Mouse (Mus musculus) midbrain, embryonic 13.5 days (tissue): ENCODE data around the gene 1700040F15Rik. TPM values are rescaled to one million over a fixed set of nuclear protein-coding genes. Genes with fewer than 3 reads are reported as not detected.
"Not testable (repeated sequence)": the region's sequence is repeated elsewhere in the genome, so short reads cannot be mapped to it uniquely, and the experiment has no call there.

Source experiments
- ATAC-seq: fragments of 200-750 bp; cut with Nextera tagmentation; 2 replicates; pipeline ENCODE4 v1.8.0; 2017; ENCODE audit warnings: mild to moderate bottlenecking, moderate TSS enrichment, moderate library complexity
- H3K27ac ChIP-seq: fragments of 300-500 bp; sonication (generic); 2 replicates; pipeline ENCODE4 v1.5.1; 2015; ENCODE audit warnings: inconsistent platforms, mild to moderate bottlenecking, moderate library complexity
- H3K27me3 ChIP-seq: fragments of 300-500 bp; sonication (generic); 2 replicates; pipeline ENCODE4 v1.6.1; 2015; ENCODE audit warnings: mild to moderate bottlenecking, inconsistent platforms
- H3K36me3 ChIP-seq: fragments of 300-500 bp; sonication (generic); 2 replicates; pipeline ENCODE4 v1.6.1; 2015; ENCODE audit warnings: mild to moderate bottlenecking, inconsistent platforms
- H3K4me1 ChIP-seq: fragments of 300-500 bp; sonication (generic); replicated peaks from 2 replicates; pipeline ENCODE4 v1.6.1; 2015; ENCODE audit warnings: inconsistent platforms
- H3K4me2 ChIP-seq: fragments of 300-500 bp; sonication (generic); replicated peaks from 2 replicates; pipeline ENCODE4 v1.6.1; 2015; ENCODE audit warnings: moderate library complexity, mild to moderate bottlenecking, inconsistent platforms
- H3K4me3 ChIP-seq: fragments of 300-500 bp; sonication (generic); replicated peaks from 2 replicates; pipeline ENCODE4 v1.5.1; 2015; ENCODE audit warnings: mild to moderate bottlenecking, inconsistent platforms
- H3K9ac ChIP-seq: fragments of 300-500 bp; sonication (generic); replicated peaks from 2 replicates; pipeline ENCODE4 v1.6.1; 2015; ENCODE audit warnings: mild to moderate bottlenecking, inconsistent platforms
- H3K9me3 ChIP-seq: fragments of 300-500 bp; sonication (generic); 2 replicates; pipeline ENCODE4 v1.6.1; 2016; ENCODE audit warnings: mild to moderate bottlenecking, inconsistent platforms
- WGBS: fragments of 180-500 bp; shearing (Covaris S2); methylation state at CpG from one replicate; pipeline ENCODE4 v1.1.7; 2015; 5-methylcytosine and 5-hydroxymethylcytosine counted together
- polyA plus RNA-seq: library from polyadenylated mRNA; unstranded; fragments of >200 nt; fragmentation: Nextera tagmentation; extraction: Ambion mirVana; gene quantifications from 2 replicates; pipeline ENCODE4 v1.2.1, GENCODE M21; 2015

The 1700040F15Rik gene
- polyA plus RNA-seq = not detected in 2 replicates

DNA sequence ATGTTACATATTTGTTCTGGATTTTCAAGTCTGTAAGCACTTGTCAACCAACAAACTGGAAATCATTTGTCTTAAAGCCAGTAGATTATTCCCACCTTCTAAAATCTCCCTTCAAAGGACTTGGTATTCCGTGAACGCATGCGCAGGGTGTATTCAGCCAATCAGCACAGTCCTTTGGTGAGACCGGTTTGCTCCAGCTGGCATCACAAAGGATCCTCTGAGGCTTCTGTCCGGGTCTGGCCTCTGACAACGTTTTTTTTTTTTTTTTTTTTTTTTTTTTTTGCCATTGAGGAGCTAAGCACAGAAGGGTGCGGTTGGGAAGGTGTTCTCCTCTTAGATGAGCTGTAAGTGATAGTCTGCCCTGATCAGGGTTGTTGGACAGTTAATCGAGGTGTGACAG, at the start of gene 1700040F15Rik:
TSS of gene 1700040F15Rik (plus strand) at position 301 of the 400 bp plus-strand sequence.
- H3K36me3 ChIP-seq = not testable (repeated sequence)

More for the DNA sequence above, at the start of gene 1700040F15Rik:
- not testable (repeated sequence) for H3K27me3 ChIP-seq, H3K4me2 ChIP-seq, H3K9me3 ChIP-seq, H3K27ac ChIP-seq, ATAC-seq, H3K4me1 ChIP-seq, H3K4me3 ChIP-seq, H3K9ac ChIP-seq
- WGBS = no CpG with 5 or more reads among the region's 8 CpGs
